Mouse (Mus musculus) kidney, embryonic 16.5 days (tissue): ENCODE data around the gene Bmt2. TPM values are rescaled to one million over a fixed set of nuclear protein-coding genes. Genes with fewer than 3 reads are reported as not detected.

Experiments used
- ATAC-seq: fragments of 200-750 bp; cut with Nextera tagmentation; 2 replicates; pipeline ENCODE4 v1.8.0; 2017; ENCODE audit warnings: moderate TSS enrichment; ENCODE audit not compliant: low FRiP score, low TSS enrichment
- H3K27ac ChIP-seq: fragments of 300-500 bp; sonication (generic); 2 replicates; pipeline ENCODE4 v1.5.1; 2014; ENCODE audit warnings: low read length
- H3K27me3 ChIP-seq: fragments of 300-500 bp; sonication (generic); 2 replicates; pipeline ENCODE4 v1.6.1; 2014; ENCODE audit warnings: low read length, control low read depth, mixed read lengths; ENCODE audit not compliant: insufficient read depth
- H3K36me3 ChIP-seq: fragments of 300-500 bp; sonication (generic); 2 replicates; pipeline ENCODE4 v1.6.1; 2014; ENCODE audit warnings: low read length, control low read depth, mixed read lengths; ENCODE audit not compliant: insufficient read depth
- H3K4me1 ChIP-seq: fragments of 300-500 bp; sonication (generic); 2 replicates; pipeline ENCODE4 v1.6.1; 2014; ENCODE audit warnings: low read length, control low read depth, mixed read lengths; ENCODE audit not compliant: insufficient read depth
- H3K4me2 ChIP-seq: fragments of 300-500 bp; sonication (generic); replicated peaks from 2 replicates; pipeline ENCODE4 v1.6.1; 2014; ENCODE audit warnings: low read depth, low read length
- H3K4me3 ChIP-seq: fragments of 300-500 bp; sonication (generic); 2 replicates; pipeline ENCODE4 v1.5.1; 2014; ENCODE audit warnings: mild to moderate bottlenecking, low read length
- H3K9ac ChIP-seq: fragments of 300-500 bp; sonication (generic); replicated peaks from 2 replicates; pipeline ENCODE4 v1.6.1; 2014; ENCODE audit warnings: low read length
- H3K9me3 ChIP-seq: fragments of 300-500 bp; sonication (generic); 2 replicates; pipeline ENCODE4 v1.6.1; 2016; ENCODE audit warnings: low read length, control low read depth
- WGBS: fragments of 180-500 bp; shearing (Covaris S2); extraction: QIAGEN DNeasy Blood & Tissue Kit; methylation state at CpG from one replicate; pipeline ENCODE4 v1.1.7; 2014; 5-methylcytosine and 5-hydroxymethylcytosine counted together
- polyA plus RNA-seq: library from polyadenylated mRNA; unstranded; fragments of >200 nt; fragmentation: Nextera tagmentation; extraction: Ambion mirVana; gene quantifications from 2 replicates; pipeline ENCODE4 v1.2.1, GENCODE M21; 2015

The Bmt2 gene
- polyA plus RNA-seq, 1 experiment from 2014 or later = 18.9 TPM

GRCm38 (mm10) chr6:13677141-13677761 is 515 bp downstream of the Bmt2 start:
- H3K9ac ChIP-seq = peak overlapping the region; percentile 94
- H3K4me2 ChIP-seq = peak overlapping the region; percentile 65
- peak overlapping the region; percentile 89 for H3K4me3 ChIP-seq
- WGBS = under 1% methylated on average over 39 of the region's 43 CpGs
- H3K27ac ChIP-seq = peak overlapping the region; percentile 96
- H3K36me3 ChIP-seq = no peaks in the 10 kb centered on the region
- H3K9me3 ChIP-seq = no peaks in the 10 kb centered on the region
- H3K4me1 ChIP-seq = peaks cover 3% of the 10 kb centered on the region
- H3K27me3 ChIP-seq = no peaks in the 10 kb centered on the region
- peak; percentile 84 for ATAC-seq

GRCm38 (mm10) chr6:13676196-13676595 is 1.6 kb downstream of the Bmt2 start:
- Histone ChIP-seq H3K4me1 (peaks cover 3% of the 10 kb centered on the region), H3K4me3 (no peak overlapping the region), H3K36me3 (no peaks in the 10 kb centered on the region), H3K4me2 (no peak overlapping the region; the same call in 1 of the 2 replicates), H3K27me3 (no peaks in the 10 kb centered on the region), H3K9ac (no peak overlapping the region), H3K27ac (no peak overlapping the region), H3K9me3 (no peaks in the 10 kb centered on the region)
- no peak for ATAC-seq

GRCm38 (mm10) chr6:13674600-13675305 is 3.0 kb downstream of the Bmt2 start:
- 89% methylated on average over 5 of the region's 5 CpGs for whole genome bisulfite sequencing
- H3K27ac ChIP-seq = no peak overlapping the region

GRCm38 (mm10) chr6:13665646-13666045 is 12.1 kb downstream of the Bmt2 start:
- H3K27me3 ChIP-seq = no peaks in the 10 kb centered on the region
- peaks cover 3% of the 10 kb centered on the region; the same call in 1 of the 2 replicates for H3K36me3 ChIP-seq
- H3K9me3 ChIP-seq = no peaks in the 10 kb centered on the region
- no peak for ATAC-seq
- H3K9ac ChIP-seq = no peak overlapping the region
- H3K4me3 ChIP-seq = no peak overlapping the region
- H3K4me2 ChIP-seq = no peak overlapping the region
- 84% methylated on average over 7 of the region's 7 CpGs for WGBS
- no peaks in the 10 kb centered on the region for H3K4me1 ChIP-seq
- H3K27ac ChIP-seq = no peak overlapping the region

More at GRCm38 (mm10) chr6:13674600-13675305, 3.0 kb downstream of the Bmt2 start:
- Histone ChIP-seq H3K36me3 (no peaks in the 10 kb centered on the region), H3K9ac (no peak overlapping the region), H3K4me1 (peaks cover 3% of the 10 kb centered on the region), H3K9me3 (no peaks in the 10 kb centered on the region), H3K4me2 (no peak overlapping the region), H3K27me3 (no peaks in the 10 kb centered on the region), H3K4me3 (no peak overlapping the region)
- ATAC-seq = no peak

- WGBS = 100% methylated on average over 2 of the region's 2 CpGs
- H3K4me1 ChIP-seq = no peaks in the 10 kb centered on the region
- ATAC-seq = no peak
- H3K9ac ChIP-seq = no peak overlapping the region
- H3K4me2 ChIP-seq = no peak overlapping the region
- H3K36me3 ChIP-seq = peaks cover 5% of the 10 kb centered on the region; the same call in 1 of the 2 replicates
- H3K27me3 ChIP-seq = no peaks in the 10 kb centered on the region
- H3K9me3 ChIP-seq = no peaks in the 10 kb centered on the region
- no peak overlapping the region for H3K27ac ChIP-seq
- H3K4me3 ChIP-seq = no peak overlapping the region
Observed at GRCm38 (mm10) chr6:13658016-13658415, 19.8 kb downstream of the Bmt2 start.

DNA sequence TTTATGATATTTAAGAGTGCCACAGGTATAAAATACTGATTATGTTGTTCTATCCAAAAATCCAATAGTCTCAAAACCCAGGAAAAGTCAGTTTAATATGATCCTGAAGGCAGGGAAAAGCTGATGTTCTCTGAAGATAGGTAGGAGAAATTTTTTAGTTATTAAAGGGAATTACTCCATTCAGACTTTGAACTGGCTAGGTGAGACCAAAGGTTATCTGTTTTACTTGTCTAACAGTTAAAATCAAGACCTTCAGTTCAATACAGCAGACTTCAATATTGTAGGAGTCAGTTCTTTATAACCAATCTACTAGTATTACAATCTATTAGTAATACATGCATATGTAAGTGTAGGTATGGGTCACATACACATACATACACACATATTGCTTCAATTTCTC is 23.7 kb downstream of the Bmt2 start:
- peaks cover 14% of the 10 kb centered on the region for H3K36me3 ChIP-seq
- H3K9me3 ChIP-seq = no peaks in the 10 kb centered on the region
- ATAC-seq = no peak
- no peak overlapping the region for H3K9ac ChIP-seq
- H3K27ac ChIP-seq = no peak overlapping the region
- no peak overlapping the region for H3K4me2 ChIP-seq
- H3K27me3 ChIP-seq = no peaks in the 10 kb centered on the region
- no peaks in the 10 kb centered on the region for H3K4me1 ChIP-seq
- H3K4me3 ChIP-seq = no peak overlapping the region

DNA sequence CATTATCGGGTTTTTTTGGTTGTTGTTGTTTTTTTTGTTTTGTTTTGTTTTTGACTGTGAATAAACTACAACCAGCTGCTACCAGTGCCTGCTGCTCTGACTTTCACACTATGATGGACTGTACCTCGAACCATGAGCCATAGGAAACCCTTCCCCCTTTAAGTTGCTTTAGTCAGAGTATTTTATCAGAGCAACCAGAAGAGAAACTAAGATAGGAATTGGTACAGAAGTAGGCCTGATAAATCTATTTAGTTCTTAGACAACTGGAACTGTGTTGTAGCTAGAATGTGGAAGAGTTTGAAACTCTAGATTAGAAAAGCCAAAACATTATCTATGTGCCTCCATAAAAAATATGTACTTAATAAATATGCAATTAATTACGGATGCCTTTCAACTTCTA is 25.5 kb downstream of the Bmt2 start:
- no peak overlapping the region for H3K4me3 ChIP-seq
- H3K36me3 ChIP-seq = peaks cover 21% of the 10 kb centered on the region

GRCm38 (mm10) chr6:13650854-13651253 is 26.9 kb downstream of the Bmt2 start:
- H3K4me2 ChIP-seq = no peak overlapping the region
- H3K9me3 ChIP-seq = peaks cover 9% of the 10 kb centered on the region; the same call in 1 of the 2 replicates
- H3K36me3 ChIP-seq = peaks cover 21% of the 10 kb centered on the region
- no peak overlapping the region for H3K9ac ChIP-seq
- H3K4me3 ChIP-seq = no peak overlapping the region
- H3K27ac ChIP-seq = no peak overlapping the region
- no peak for ATAC-seq
- over 99% methylated on average over 3 of the region's 3 CpGs for WGBS
- H3K4me1 ChIP-seq = no peaks in the 10 kb centered on the region
- no peaks in the 10 kb centered on the region for H3K27me3 ChIP-seq

More for the DNA sequence above, 25.5 kb downstream of the Bmt2 start:
- no peak for ATAC-seq
- Histone ChIP-seq H3K4me2 (no peak overlapping the region), H3K9me3 (peaks cover 9% of the 10 kb centered on the region; the same call in 1 of the 2 replicates), H3K4me1 (no peaks in the 10 kb centered on the region), H3K9ac (no peak overlapping the region), H3K27ac (no peak overlapping the region), H3K27me3 (no peaks in the 10 kb centered on the region)
- 98% methylated on average over 3 of the region's 3 CpGs for WGBS

GRCm38 (mm10) chr6:13648305-13648704 is 29.5 kb downstream of the Bmt2 start:
- Histone ChIP-seq H3K27me3 (no peaks in the 10 kb centered on the region), H3K4me3 (no peak overlapping the region), H3K27ac (no peak overlapping the region), H3K9me3 (peaks cover 12% of the 10 kb centered on the region; the same call in 1 of the 2 replicates), H3K36me3 (peaks cover 21% of the 10 kb centered on the region), H3K4me1 (no peaks in the 10 kb centered on the region), H3K9ac (no peak overlapping the region), H3K4me2 (no peak overlapping the region)
- ATAC-seq = no peak

GRCm38 (mm10) chr6:13636582-13636989 is 41.2 kb downstream of the Bmt2 start:
- Histone ChIP-seq H3K27me3 (no peaks in the 10 kb centered on the region), H3K9ac (no peak overlapping the region), H3K4me3 (no peak overlapping the region), H3K4me1 (no peaks in the 10 kb centered on the region), H3K27ac (no peak overlapping the region), H3K4me2 (no peak overlapping the region), H3K9me3 (no peaks in the 10 kb centered on the region), H3K36me3 (peaks cover 10% of the 10 kb centered on the region)
- no peak for ATAC-seq
- WGBS = 80% methylated on average over 3 of the region's 3 CpGs
